Mouse (Mus musculus) forebrain, embryonic 15.5 days (tissue): ENCODE results near the gene Mbl1. TPM values are rescaled to one million over a fixed set of nuclear protein-coding genes. Genes with fewer than 3 reads are reported as not detected.

Experiments
- polyA plus RNA-seq: library from polyadenylated mRNA; unstranded; fragments of >200 nt; fragmentation: Nextera tagmentation; extraction: Ambion mirVana; gene quantifications from 2 replicates; pipeline ENCODE4 v1.2.1, GENCODE M21; 2015

Gene Mbl1
- polyA plus RNA-seq, 1 experiment from 2014 or later = not detected

Other genes starting within 250 kb of the Mbl1 start
- gene Tspan14, start 184.7 kb upstream of the Mbl1 start, polyA plus RNA-seq = 97.5 and 98.3 TPM in 2 replicates
- gene Fam213a, start 137.7 kb upstream of the Mbl1 start, polyA plus RNA-seq = 75.1 and 76.2 TPM in 2 replicates
- 0.70 and 1.0 TPM in 2 replicates for gene Dydc2, start 82.2 kb upstream of the Mbl1 start, polyA plus RNA-seq
- gene Dydc1, start 78.5 kb upstream of the Mbl1 start, polyA plus RNA-seq = 0.22 TPM in 1 of 2 replicates, not detected in the other
- gene Mat1a, start 46.4 kb upstream of the Mbl1 start, polyA plus RNA-seq = not detected in 2 replicates
- not detected in 2 replicates for gene Sftpa1, start 19.7 kb upstream of the Mbl1 start, polyA plus RNA-seq
- gene Sftpd, start 33.7 kb downstream of the Mbl1 start, polyA plus RNA-seq = not detected in 2 replicates
- 0.19 TPM in 1 of 2 replicates, not detected in the other for gene Gm2832, start 127.3 kb downstream of the Mbl1 start, polyA plus RNA-seq
- gene Gm5798, start 197.2 kb downstream of the Mbl1 start, polyA plus RNA-seq = not detected in 2 replicates
- gene Gm7945, start 234.9 kb downstream of the Mbl1 start, polyA plus RNA-seq = not detected in 2 replicates